Mouse (Mus musculus) ES-Bruce4 (cell line): ENCODE data around the gene B4galt2.

ENCODE experiments used
- CTCF ChIP-seq: IDR thresholded peaks from one replicate; pipeline ENCODE4 v1.8.1; 2011; ENCODE audit warnings: low read depth, low read length
- EP300 ChIP-seq: IDR thresholded peaks from 2 replicates; pipeline ENCODE4 v1.6.1; 2011; ENCODE audit warnings: low read depth, low read length; ENCODE audit not compliant: insufficient read depth
- POLR2A ChIP-seq: IDR thresholded peaks from one replicate; pipeline ENCODE4 v1.8.1; 2011; ENCODE audit warnings: low read length; ENCODE audit not compliant: insufficient read depth

DNA sequence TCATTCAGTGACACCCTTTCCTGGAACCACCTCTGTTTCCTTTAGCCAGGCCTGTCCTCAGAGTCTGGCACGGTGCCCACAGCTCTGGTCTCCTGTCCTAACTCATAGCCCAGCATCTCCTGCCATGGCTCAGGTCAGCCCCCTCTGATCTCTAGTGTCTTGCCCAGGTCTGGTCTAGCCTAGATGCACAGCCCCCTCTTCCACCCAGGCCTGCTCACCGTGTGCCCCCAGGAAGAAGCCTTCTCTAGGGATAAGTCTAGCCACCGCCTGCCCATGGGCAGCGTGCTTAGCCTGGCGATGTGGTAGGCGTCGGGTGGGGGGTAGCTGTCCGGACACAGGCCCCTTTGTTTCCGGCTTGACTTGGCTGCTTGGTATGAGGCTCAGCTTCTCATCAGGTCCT lies 28.1 kb downstream of the B4galt2 start:
- TF ChIP-seq EP300 (no peak), POLR2A (no peak), CTCF (no peak)
